Mouse (Mus musculus) midbrain, embryonic 15.5 days (tissue): ENCODE data around the gene Mgst3. TPM values are rescaled to one million over a fixed set of nuclear protein-coding genes. Genes with fewer than 3 reads are reported as not detected.

Experiments
- microRNA-seq: library from miRNA; unstranded; fragments of <30 nt; microRNA quantifications from one replicate; pipeline ENCODE4, GENCODE M21; 2016
- polyA plus RNA-seq: library from polyadenylated mRNA; unstranded; fragments of >200 nt; fragmentation: Nextera tagmentation; extraction: Ambion mirVana; gene quantifications from 2 replicates; pipeline ENCODE4 v1.2.1, GENCODE M21; 2015

The Mgst3 gene
- polyA plus RNA-seq, 1 experiment from 2014 or later: 138 TPM

Small RNAs within 50 kb of the gene (microRNA-seq; reads per million reads assigned to microRNA genes)
- 0.92 reads per million for gene Gm25911

Other genes starting within 250 kb of the Mgst3 start
- 50.1 and 50.9 TPM in 2 replicates for gene Uck2, start 108.5 kb downstream of the Mgst3 start, polyA plus RNA-seq
- 65.2 and 70.6 TPM in 2 replicates for gene Tmco1, start 85.5 kb downstream of the Mgst3 start, polyA plus RNA-seq
- 33.4 and 37.1 TPM in 2 replicates for gene Aldh9a1, start 43.9 kb downstream of the Mgst3 start, polyA plus RNA-seq
- gene Lrrc52, start 72.9 kb upstream of the Mgst3 start, polyA plus RNA-seq: not detected in 2 replicates
- gene Rxrg, start 204.5 kb upstream of the Mgst3 start, polyA plus RNA-seq: 8.4 and 9.3 TPM in 2 replicates